Mouse (Mus musculus) cerebellum, adult 2 months (tissue): Measurements from ENCODE around the gene Rph3al.
A peak's percentile ranks its signal among the peaks of the same experiment; 100 is the strongest.

Source experiments
- CTCF ChIP-seq: fragments of 200-500 bp; IDR thresholded peaks from 2 replicates; pipeline ENCODE4 v1.5.1; 2011; ENCODE audit warnings: low read depth, mild to moderate bottlenecking, control low read depth, low read length, moderate library complexity, borderline replicate concordance; ENCODE audit not compliant: insufficient read depth
- POLR2A ChIP-seq: fragments of 200-500 bp; IDR thresholded peaks from 2 replicates; pipeline ENCODE4 v1.6.1; 2011; ENCODE audit warnings: low read length, control low read depth, borderline replicate concordance; ENCODE audit not compliant: insufficient read depth

- TF ChIP-seq POLR2A (0 out of 2 replicates have a peak, but pooled peaks have one; percentile 29), CTCF (no peak)
These were observed 142.2 kb downstream of the Rph3al start, which contains the start of gene Doc2b for GRCm38 (mm10) chr11:75796029-75796445.
